Mouse (Mus musculus): ENCODE results near the gene Htra2. TPM values are rescaled to one million over a fixed set of nuclear protein-coding genes. Genes with fewer than 3 reads are reported as not detected.

The Htra2 gene
- polyA plus RNA-seq, 1 experiment from 2014 or later: 35.7 TPM

- 52% methylated on average over 10 of the region's 10 CpGs for WGBS
- no peak for DNase-seq (ENCODE audit: low spot score)
- H3K4me3 ChIP-seq (ENCODE audit: low read depth, low read length): no peak overlapping the region
- no peak overlapping the region for H3K27ac ChIP-seq (replicated peaks)
- no peak overlapping the region for H3K4me2 ChIP-seq (replicated peaks; ENCODE audit: low read depth)
- no peak for TF ChIP-seq CTCF (IDR thresholded peaks at IDR 0.05; ENCODE audit: low read depth)
- no peak for TF ChIP-seq EP300 (optimal IDR thresholded peaks at IDR 0.05)
- no peaks in the 10 kb centered on the region for H3K27me3 ChIP-seq (ENCODE audit: control insufficient read depth, insufficient read depth, low read length)
- H3K9ac ChIP-seq (ENCODE audit: low read length): no peak overlapping the region
- H3K4me1 ChIP-seq (replicated peaks; ENCODE audit: control insufficient read depth, insufficient read depth): no peaks in the 10 kb centered on the region
- no peak for ATAC-seq (ENCODE audit: low FRiP score, low TSS enrichment)
- no peaks in the 10 kb centered on the region for H3K9me3 ChIP-seq (ENCODE audit: control insufficient read depth, low read length)
- no peaks in the 10 kb centered on the region for H3K36me3 ChIP-seq (ENCODE audit: control insufficient read depth, insufficient read depth, low read length)
Observed at GRCm38 (mm10) chr6:83029777-83030176, 25.3 kb downstream of the Htra2 start.

- H3K27ac ChIP-seq (replicated peaks): no peak overlapping the region
- no peaks in the 10 kb centered on the region for H3K9me3 ChIP-seq (ENCODE audit: control insufficient read depth, low read length)
- ATAC-seq (ENCODE audit: low FRiP score, low TSS enrichment) (no peak; the same call in 1 of the 2 replicates), DNase-seq (ENCODE audit: low spot score) (no peak)
- no peaks in the 10 kb centered on the region for H3K36me3 ChIP-seq (ENCODE audit: control insufficient read depth, insufficient read depth, low read length)
- no peak overlapping the region for H3K4me3 ChIP-seq (ENCODE audit: low read depth, low read length)
- WGBS: 46% methylated on average over 7 of the region's 9 CpGs
- no peaks in the 10 kb centered on the region for H3K4me1 ChIP-seq (replicated peaks; ENCODE audit: control insufficient read depth, insufficient read depth)
- no peak overlapping the region for H3K4me2 ChIP-seq (replicated peaks; ENCODE audit: low read depth)
- no peak overlapping the region for H3K9ac ChIP-seq (ENCODE audit: low read length)
- no peak for TF ChIP-seq CTCF (IDR thresholded peaks at IDR 0.05; ENCODE audit: low read depth)
- no peak for TF ChIP-seq EP300 (optimal IDR thresholded peaks at IDR 0.05)
- no peaks in the 10 kb centered on the region for H3K27me3 ChIP-seq (ENCODE audit: control insufficient read depth, insufficient read depth, low read length)
Observed at GRCm38 (mm10) chr6:83027706-83028105, 27.4 kb downstream of the Htra2 start.

GRCm38 (mm10) chr6:83027293-83027692, 27.8 kb downstream of the Htra2 start:
- H3K4me1 ChIP-seq (replicated peaks; ENCODE audit: control insufficient read depth, insufficient read depth): no peaks in the 10 kb centered on the region

GRCm38 (mm10) chr6:83025221-83025620, 29.9 kb downstream of the Htra2 start:
- 95% methylated on average over 4 of the region's 4 CpGs for WGBS
- Histone ChIP-seq H3K4me2 (replicated peaks; ENCODE audit: low read depth) (no peak overlapping the region), H3K9ac (ENCODE audit: low read length) (no peak overlapping the region), H3K36me3 (ENCODE audit: control insufficient read depth, insufficient read depth, low read length) (no peaks in the 10 kb centered on the region), H3K4me3 (ENCODE audit: low read depth, low read length) (no peak overlapping the region), H3K27ac (replicated peaks) (no peak overlapping the region), H3K27me3 (ENCODE audit: control insufficient read depth, insufficient read depth, low read length) (no peaks in the 10 kb centered on the region), H3K9me3 (ENCODE audit: control insufficient read depth, low read length) (no peaks in the 10 kb centered on the region), H3K4me1 (replicated peaks; ENCODE audit: control insufficient read depth, insufficient read depth) (no peaks in the 10 kb centered on the region)
- no peak for ATAC-seq (ENCODE audit: low FRiP score, low TSS enrichment)
- DNase-seq (ENCODE audit: low spot score): no peak
- TF ChIP-seq CTCF (IDR thresholded peaks at IDR 0.05; ENCODE audit: low read depth) (no peak), EP300 (optimal IDR thresholded peaks at IDR 0.05) (no peak)

More at GRCm38 (mm10) chr6:83027293-83027692, 27.8 kb downstream of the Htra2 start:
- DNase-seq (ENCODE audit: low spot score) (no peak), ATAC-seq (ENCODE audit: low FRiP score, low TSS enrichment) (no peak)
- TF ChIP-seq CTCF (IDR thresholded peaks at IDR 0.05; ENCODE audit: low read depth): no peak
- no peak for TF ChIP-seq EP300 (optimal IDR thresholded peaks at IDR 0.05)
- WGBS: 71% methylated on average over 8 of the region's 8 CpGs
- Histone ChIP-seq H3K9me3 (ENCODE audit: control insufficient read depth, low read length) (no peaks in the 10 kb centered on the region), H3K27ac (replicated peaks) (no peak overlapping the region), H3K9ac (ENCODE audit: low read length) (no peak overlapping the region), H3K4me2 (replicated peaks; ENCODE audit: low read depth) (no peak overlapping the region), H3K4me3 (ENCODE audit: low read depth, low read length) (no peak overlapping the region), H3K27me3 (ENCODE audit: control insufficient read depth, insufficient read depth, low read length) (no peaks in the 10 kb centered on the region), H3K36me3 (ENCODE audit: control insufficient read depth, insufficient read depth, low read length) (no peaks in the 10 kb centered on the region)

GRCm38 (mm10) chr6:83024421-83024820, 30.7 kb downstream of the Htra2 start:
- no peak overlapping the region for H3K9ac ChIP-seq (ENCODE audit: low read length)
- no peak overlapping the region for H3K4me2 ChIP-seq (replicated peaks; ENCODE audit: low read depth)
- TF ChIP-seq CTCF (IDR thresholded peaks at IDR 0.05; ENCODE audit: low read depth): no peak
- TF ChIP-seq EP300 (optimal IDR thresholded peaks at IDR 0.05): no peak
- no peak overlapping the region for H3K4me3 ChIP-seq (ENCODE audit: low read depth, low read length)
- WGBS: 54% methylated on average over 4 of the region's 4 CpGs
- no peak overlapping the region for H3K27ac ChIP-seq (replicated peaks)
- no peaks in the 10 kb centered on the region for H3K4me1 ChIP-seq (replicated peaks; ENCODE audit: control insufficient read depth, insufficient read depth)
- no peak for ATAC-seq (ENCODE audit: low FRiP score, low TSS enrichment)
- no peaks in the 10 kb centered on the region for H3K27me3 ChIP-seq (ENCODE audit: control insufficient read depth, insufficient read depth, low read length)
- no peak for DNase-seq (ENCODE audit: low spot score)
- H3K36me3 ChIP-seq (ENCODE audit: control insufficient read depth, insufficient read depth, low read length): no peaks in the 10 kb centered on the region
- H3K9me3 ChIP-seq (ENCODE audit: control insufficient read depth, low read length): no peaks in the 10 kb centered on the region

DNA sequence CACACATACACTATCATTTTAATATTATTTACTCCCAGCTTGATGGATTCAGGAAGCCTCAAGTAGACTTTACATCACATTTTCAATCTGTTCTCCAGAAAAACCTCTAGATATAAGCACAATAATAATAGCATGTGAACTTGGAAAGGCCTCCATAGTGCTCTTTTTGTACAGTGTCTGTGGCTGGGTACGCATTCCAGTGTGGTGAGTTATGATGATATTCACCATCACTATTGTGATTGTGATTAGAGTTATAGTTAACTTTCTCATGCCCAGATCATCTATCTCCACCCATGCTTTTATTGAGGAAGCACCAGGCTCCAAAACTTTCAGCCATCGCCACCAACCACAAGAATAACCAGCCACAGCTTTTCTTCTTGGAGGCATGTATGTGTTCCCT, 31.3 kb downstream of the Htra2 start:
- Histone ChIP-seq H3K4me3 (ENCODE audit: low read depth, low read length) (no peak overlapping the region), H3K9me3 (ENCODE audit: control insufficient read depth, low read length) (no peaks in the 10 kb centered on the region), H3K27ac (replicated peaks) (no peak overlapping the region), H3K36me3 (ENCODE audit: control insufficient read depth, insufficient read depth, low read length) (no peaks in the 10 kb centered on the region), H3K4me2 (replicated peaks; ENCODE audit: low read depth) (no peak overlapping the region), H3K9ac (ENCODE audit: low read length) (no peak overlapping the region), H3K4me1 (replicated peaks; ENCODE audit: control insufficient read depth, insufficient read depth) (no peaks in the 10 kb centered on the region), H3K27me3 (ENCODE audit: control insufficient read depth, insufficient read depth, low read length) (no peaks in the 10 kb centered on the region)
- ATAC-seq (ENCODE audit: low FRiP score, low TSS enrichment): no peak
- 73% methylated on average over 2 of the region's 2 CpGs for WGBS
- TF ChIP-seq CTCF (IDR thresholded peaks at IDR 0.05; ENCODE audit: low read depth) (no peak), EP300 (optimal IDR thresholded peaks at IDR 0.05) (no peak)
- DNase-seq (ENCODE audit: low spot score): no peak
